Mouse (Mus musculus): ENCODE measurements around the gene Lrrfip1. TPM values are rescaled to one million over a fixed set of nuclear protein-coding genes. Genes with fewer than 3 reads are reported as not detected.

Lrrfip1 gene
- total and polyA plus RNA-seq, 2 experiments from 2014 or later, result 120 to 168 TPM

DNA sequence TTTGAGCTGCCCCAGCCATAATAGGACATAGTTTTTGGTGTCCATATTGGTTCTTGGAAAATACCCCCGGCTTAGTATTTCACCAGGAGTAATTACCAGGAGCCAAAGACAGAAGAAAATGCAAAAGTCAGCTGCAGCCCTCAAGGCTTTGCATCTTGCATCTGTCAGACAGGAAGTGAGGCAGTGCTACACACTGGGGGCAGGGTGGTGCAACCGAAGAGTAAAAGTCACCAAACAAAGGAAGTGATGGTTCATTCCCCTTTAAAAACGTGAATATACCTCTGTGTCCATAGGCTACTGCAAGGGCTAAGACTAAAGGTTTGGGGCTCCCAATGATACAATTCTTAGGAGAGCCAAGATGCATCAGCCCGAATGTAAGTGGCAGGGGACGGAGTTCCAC, 98.0 kb downstream of the Lrrfip1 start:
- Histone ChIP-seq H3K4me1 (ENCODE audit: control insufficient read depth, insufficient read depth) (peaks cover 38% of the 10 kb centered on the region), H3K9ac (replicated peaks; ENCODE audit: low read depth, low read length) (no peak overlapping the region), H3K4me3 (ENCODE audit: low read depth, low read length) (no peak overlapping the region), H3K9me3 (replicated peaks; ENCODE audit: control insufficient read depth, low read length) (no peaks in the 10 kb centered on the region), H3K27ac (ENCODE audit: low read depth) (peak overlapping the region; percentile 71), H3K4me2 (ENCODE audit: low read depth, low read length) (no peak overlapping the region), H3K27me3 (ENCODE audit: control insufficient read depth, insufficient read depth, low read length) (no peaks in the 10 kb centered on the region), H3K36me3 (replicated peaks; ENCODE audit: control insufficient read depth, insufficient read depth, low read length) (peaks cover 51% of the 10 kb centered on the region)
- no peak for DNase-seq (ENCODE audit: low spot score)
- TF ChIP-seq EP300 (IDR thresholded peaks at IDR 0.05; ENCODE audit: low read depth), result no peak
- no peak for TF ChIP-seq CTCF (IDR thresholded peaks at IDR 0.05; ENCODE audit: low read depth)
- 67% methylated on average over 5 of the region's 5 CpGs for WGBS
- no peak for ATAC-seq (ENCODE audit: insufficient read depth, low read depth)

DNA sequence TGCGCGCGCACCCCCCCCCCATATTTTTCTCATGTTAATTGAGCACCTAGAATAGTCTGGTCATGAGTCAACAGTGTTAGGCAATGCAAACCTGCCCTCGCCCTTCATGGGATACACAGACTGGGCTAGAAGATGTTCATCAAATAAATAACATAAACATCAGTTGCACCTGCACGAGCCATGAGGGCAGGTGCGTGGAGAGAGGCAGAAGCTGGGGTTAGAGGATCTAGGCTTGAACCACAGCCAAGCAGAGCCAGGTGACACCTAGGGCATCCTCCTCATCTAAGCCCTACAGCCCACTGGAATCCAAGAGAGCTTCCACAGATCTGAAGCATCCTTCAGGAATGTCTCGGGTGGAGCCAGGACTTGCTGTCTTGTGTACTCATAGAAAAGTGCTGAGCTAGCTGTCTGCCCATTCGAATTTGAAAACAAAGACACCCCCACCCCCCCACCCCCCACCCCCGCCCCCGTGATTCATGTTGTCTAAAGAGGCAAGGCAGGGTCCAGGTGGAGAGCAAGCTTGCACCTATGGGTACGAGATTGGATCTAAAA, 98.8 kb downstream of the Lrrfip1 start:
- H3K36me3 ChIP-seq (replicated peaks; ENCODE audit: control insufficient read depth, insufficient read depth, low read length), result peaks cover 46% of the 10 kb centered on the region
- H3K9me3 ChIP-seq (replicated peaks; ENCODE audit: control insufficient read depth, low read length), result no peaks in the 10 kb centered on the region
- H3K4me2 ChIP-seq (ENCODE audit: low read depth, low read length), result no peak overlapping the region
- H3K27me3 ChIP-seq (ENCODE audit: control insufficient read depth, insufficient read depth, low read length), result no peaks in the 10 kb centered on the region
- peaks cover 38% of the 10 kb centered on the region for H3K4me1 ChIP-seq (ENCODE audit: control insufficient read depth, insufficient read depth)
- 0 out of 2 replicates have a peak overlapping the region, but pooled peaks have one; percentile 80 for H3K27ac ChIP-seq (ENCODE audit: low read depth)
- DNase-seq (ENCODE audit: low spot score) (no peak), ATAC-seq (ENCODE audit: insufficient read depth, low read depth) (no peak)
- H3K4me3 ChIP-seq (ENCODE audit: low read depth, low read length), result no peak overlapping the region
- H3K9ac ChIP-seq (replicated peaks; ENCODE audit: low read depth, low read length), result no peak overlapping the region
- TF ChIP-seq EP300 (IDR thresholded peaks at IDR 0.05; ENCODE audit: low read depth), result no peak
- TF ChIP-seq CTCF (IDR thresholded peaks at IDR 0.05; ENCODE audit: low read depth), result no peak
- WGBS, result 88% methylated on average over 11 of the region's 11 CpGs

GRCm38 (mm10) chr1:91098887-91099286, 100.3 kb downstream of the Lrrfip1 start:
- WGBS, result 4% methylated on average over 6 of the region's 6 CpGs
- H3K9ac ChIP-seq (replicated peaks; ENCODE audit: low read depth, low read length), result no peak overlapping the region
- DNase-seq (ENCODE audit: low spot score) (peak; percentile 89), ATAC-seq (ENCODE audit: insufficient read depth, low read depth) (peak; percentile 87)
- H3K4me1 ChIP-seq (ENCODE audit: control insufficient read depth, insufficient read depth), result peaks cover 31% of the 10 kb centered on the region
- no peak overlapping the region for H3K4me2 ChIP-seq (ENCODE audit: low read depth, low read length)
- H3K36me3 ChIP-seq (replicated peaks; ENCODE audit: control insufficient read depth, insufficient read depth, low read length), result peaks cover 49% of the 10 kb centered on the region
- H3K4me3 ChIP-seq (ENCODE audit: low read depth, low read length), result no peak overlapping the region
- H3K27ac ChIP-seq (ENCODE audit: low read depth), result peak overlapping the region; percentile 80
- TF ChIP-seq EP300 (IDR thresholded peaks at IDR 0.05; ENCODE audit: low read depth), result peak; percentile 37; the same call in 1 of the 2 replicates
- peak; percentile 85 for TF ChIP-seq CTCF (IDR thresholded peaks at IDR 0.05; ENCODE audit: low read depth)
- no peaks in the 10 kb centered on the region for H3K9me3 ChIP-seq (replicated peaks; ENCODE audit: control insufficient read depth, low read length)
- no peaks in the 10 kb centered on the region for H3K27me3 ChIP-seq (ENCODE audit: control insufficient read depth, insufficient read depth, low read length)

- peaks cover 10% of the 10 kb centered on the region for H3K4me1 ChIP-seq (ENCODE audit: control insufficient read depth, insufficient read depth)
- no peak for TF ChIP-seq CTCF (IDR thresholded peaks at IDR 0.05; ENCODE audit: low read depth)
- 0 out of 2 replicates have a peak overlapping the region, but pooled peaks have one; percentile 8 for H3K27ac ChIP-seq (ENCODE audit: low read depth)
- no peaks in the 10 kb centered on the region for H3K27me3 ChIP-seq (ENCODE audit: control insufficient read depth, insufficient read depth, low read length)
- 63% methylated on average over 11 of the region's 11 CpGs for WGBS
- H3K36me3 ChIP-seq (replicated peaks; ENCODE audit: control insufficient read depth, insufficient read depth, low read length), result peaks cover 68% of the 10 kb centered on the region
- no peak overlapping the region for H3K4me3 ChIP-seq (ENCODE audit: low read depth, low read length)
- no peak overlapping the region for H3K9ac ChIP-seq (replicated peaks; ENCODE audit: low read depth, low read length)
- DNase-seq (ENCODE audit: low spot score), result no peak
- ATAC-seq (ENCODE audit: insufficient read depth, low read depth), result no peak
- no peaks in the 10 kb centered on the region for H3K9me3 ChIP-seq (replicated peaks; ENCODE audit: control insufficient read depth, low read length)
- H3K4me2 ChIP-seq (ENCODE audit: low read depth, low read length), result no peak overlapping the region
Measured at GRCm38 (mm10) chr1:91101709-91102440, 103.3 kb downstream of the Lrrfip1 start.

DNA sequence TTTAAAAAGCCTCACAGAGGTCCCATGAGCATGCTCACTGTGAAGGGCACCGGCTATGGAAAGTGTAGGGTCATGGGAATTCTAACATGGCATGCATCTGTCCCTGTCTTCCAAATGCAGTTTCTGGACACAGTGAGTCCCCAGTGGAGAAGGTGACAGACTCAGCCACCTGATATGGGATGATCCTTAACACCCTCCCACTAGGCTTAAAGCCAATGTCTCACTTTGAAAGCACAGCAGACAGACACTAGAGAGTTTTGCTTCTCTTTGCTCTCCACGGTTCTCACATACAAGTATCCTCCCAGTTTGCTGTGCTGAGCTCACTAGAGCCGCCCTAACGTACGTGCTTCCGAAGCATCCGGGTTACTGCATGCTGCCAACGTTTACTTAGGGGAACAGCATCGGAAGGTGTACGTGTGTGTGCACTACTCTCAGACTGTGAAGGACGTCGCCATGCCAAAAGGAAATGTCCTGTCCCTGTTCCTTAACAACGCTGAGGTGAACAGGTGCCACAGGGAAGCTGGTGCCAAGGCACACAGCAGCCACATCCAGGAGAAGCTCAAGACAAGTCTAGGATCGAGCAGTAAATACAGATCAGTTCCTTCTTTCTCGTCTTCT, 104.9 kb downstream of the Lrrfip1 start:
- H3K36me3 ChIP-seq (replicated peaks; ENCODE audit: control insufficient read depth, insufficient read depth, low read length), result peaks cover 73% of the 10 kb centered on the region
- H3K27me3 ChIP-seq (ENCODE audit: control insufficient read depth, insufficient read depth, low read length), result no peaks in the 10 kb centered on the region
- 75% methylated on average over 15 of the region's 15 CpGs for WGBS
- no peak overlapping the region for H3K4me3 ChIP-seq (ENCODE audit: low read depth, low read length)
- peaks cover 5% of the 10 kb centered on the region for H3K4me1 ChIP-seq (ENCODE audit: control insufficient read depth, insufficient read depth)
- ATAC-seq (ENCODE audit: insufficient read depth, low read depth), result no peak
- TF ChIP-seq EP300 (IDR thresholded peaks at IDR 0.05; ENCODE audit: low read depth), result no peak
- no peak for TF ChIP-seq CTCF (IDR thresholded peaks at IDR 0.05; ENCODE audit: low read depth)
- peak overlapping the region; percentile 50 for H3K27ac ChIP-seq (ENCODE audit: low read depth)
- DNase-seq (ENCODE audit: low spot score), result no peak
- H3K4me2 ChIP-seq (ENCODE audit: low read depth, low read length), result no peak overlapping the region
- H3K9me3 ChIP-seq (replicated peaks; ENCODE audit: control insufficient read depth, low read length), result no peaks in the 10 kb centered on the region
- H3K9ac ChIP-seq (replicated peaks; ENCODE audit: low read depth, low read length), result no peak overlapping the region
